Mouse (Mus musculus) MEL (cell line): Measurements from ENCODE around the gene Nprl3.

Source experiments
- CTCF ChIP-seq, 3 experiments: IDR thresholded peaks in 2 of 3; conservative IDR thresholded peaks in 1 of 3; 2 replicates each; pipeline ENCODE4 v1.5.1; 2011 to 2012; ENCODE audit warnings: low read length in 3 of 3, low read depth in 2 of 3, mild to moderate bottlenecking in 2 of 3, improper control_type of control experiment in 1 of 3, inconsistent platforms in 1 of 3, mixed read lengths in 1 of 3, moderate library complexity in 1 of 3; ENCODE audit not compliant: control insufficient read depth in 1 of 3, insufficient read depth in 1 of 3, poor library complexity in 1 of 3, severe bottlenecking in 1 of 3
- MAFK ChIP-seq: IDR thresholded peaks from 2 replicates; pipeline ENCODE4 v1.6.1; 2011; ENCODE audit warnings: low read depth, mild to moderate bottlenecking, low read length, improper control_type of control experiment, borderline replicate concordance
- MAX ChIP-seq: IDR thresholded peaks from 2 replicates; pipeline ENCODE4 v1.6.1; 2011; ENCODE audit warnings: low read length, improper control_type of control experiment
- MYB ChIP-seq: IDR thresholded peaks from 2 replicates; pipeline ENCODE4 v1.6.1; 2011; ENCODE audit warnings: mild to moderate bottlenecking, low read depth, low read length, improper control_type of control experiment
- POLR2A ChIP-seq, 2 experiments: IDR thresholded peaks; 2 replicates each; pipeline ENCODE4 v1.6.1; 2011 to 2012; ENCODE audit warnings: low read length in 2 of 2, mild to moderate bottlenecking in 2 of 2, control low read depth in 1 of 2, improper control_type of control experiment in 1 of 2, low read depth in 1 of 2, moderate library complexity in 1 of 2; ENCODE audit not compliant: control insufficient read depth in 1 of 2, insufficient read depth in 1 of 2, poor library complexity in 1 of 2
- ZNF384 ChIP-seq: IDR thresholded peaks from 2 replicates; pipeline ENCODE4 v1.6.1; 2012; ENCODE audit warnings: low read depth, mild to moderate bottlenecking, inconsistent platforms, low read length, improper control_type of control experiment

GRCm38 (mm10) chr11:32309928-32310327 lies 42.4 kb upstream of the Nprl3 start:
- no peak for TF ChIP-seq CTCF (IDR thresholded peaks at IDR 0.05 in 2 of 3, conservative IDR thresholded peaks at IDR 0.05 in 1 of 3; ENCODE audit: control insufficient read depth in 1 of 3, insufficient read depth in 1 of 3, low read depth in 2 of 3, low read length in 3 of 3, poor library complexity in 1 of 3, severe bottlenecking in 1 of 3)
- no peak for TF ChIP-seq MAFK
- no peak for TF ChIP-seq POLR2A (IDR thresholded peaks at IDR 0.05; ENCODE audit: control insufficient read depth in 1 of 2, insufficient read depth in 1 of 2, low read depth in 1 of 2, low read length in 2 of 2, poor library complexity in 1 of 2)
- TF ChIP-seq MAX = no peak
- no peak for TF ChIP-seq ZNF384
- no peak for TF ChIP-seq MYB
